Mouse (Mus musculus): ENCODE measurements around the gene Map3k1. TPM values are rescaled to one million over a fixed set of nuclear protein-coding genes. Genes with fewer than 3 reads are reported as not detected.

Map3k1 gene
- total and polyA plus RNA-seq, 2 experiments from 2014 or later, result 15.3 to 45.3 TPM

DNA sequence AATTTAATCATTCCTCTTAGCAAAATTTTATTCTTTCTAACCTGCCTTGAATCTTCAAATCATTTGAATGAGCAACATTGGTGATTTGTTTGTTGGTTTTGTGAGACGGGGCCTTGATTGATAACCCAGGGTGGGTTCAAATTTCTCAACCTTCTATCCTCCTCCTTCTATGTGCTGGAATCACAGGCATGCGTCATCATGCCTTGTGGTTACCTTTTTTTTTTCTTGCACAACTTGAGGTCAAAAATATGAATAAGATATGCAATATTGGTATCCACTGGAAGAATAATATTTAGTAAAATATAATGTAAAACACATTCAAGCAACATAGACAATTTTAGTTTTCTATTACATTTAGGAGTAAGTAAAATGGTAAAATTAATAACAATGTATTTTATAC lies 3.9 kb upstream of the Map3k1 start:
- WGBS, result 93% methylated on average over 2 of the region's 2 CpGs
- no peak overlapping the region for H3K9ac ChIP-seq (replicated peaks; ENCODE audit: low read length)
- H3K4me2 ChIP-seq (ENCODE audit: low read depth, low read length), result no peak overlapping the region
- H3K36me3 ChIP-seq (ENCODE audit: insufficient read depth, low read length), result no peaks in the 10 kb centered on the region
- no peak overlapping the region for H3K27ac ChIP-seq
- H3K9me3 ChIP-seq (ENCODE audit: low read length), result no peaks in the 10 kb centered on the region
- DNase-seq (ENCODE audit: low spot score), result no peak
- H3K4me1 ChIP-seq (ENCODE audit: insufficient read depth, low read length), result no peaks in the 10 kb centered on the region
- no peak for ATAC-seq
- no peaks in the 10 kb centered on the region for H3K27me3 ChIP-seq (ENCODE audit: insufficient read depth, low read length)
- TF ChIP-seq CTCF (IDR thresholded peaks at IDR 0.05; ENCODE audit: low read depth), result no peak
- no peak overlapping the region for H3K4me3 ChIP-seq (ENCODE audit: low read length)

GRCm38 (mm10) chr13:111810998-111811628 lies 2.3 kb upstream of the Map3k1 start:
- 87% methylated on average over 13 of the region's 13 CpGs for WGBS
- Histone ChIP-seq H3K27me3 (ENCODE audit: insufficient read depth, low read length) (no peaks in the 10 kb centered on the region), H3K4me2 (ENCODE audit: low read depth, low read length) (no peak overlapping the region), H3K36me3 (ENCODE audit: insufficient read depth, low read length) (no peaks in the 10 kb centered on the region), H3K9ac (replicated peaks; ENCODE audit: low read length) (no peak overlapping the region), H3K4me1 (ENCODE audit: insufficient read depth, low read length) (no peaks in the 10 kb centered on the region), H3K9me3 (ENCODE audit: low read length) (no peaks in the 10 kb centered on the region), H3K27ac (no peak overlapping the region), H3K4me3 (ENCODE audit: low read length) (no peak overlapping the region)
- ATAC-seq (no peak), DNase-seq (ENCODE audit: low spot score) (no peak)
- TF ChIP-seq CTCF (IDR thresholded peaks at IDR 0.05; ENCODE audit: low read depth), result no peak

GRCm38 (mm10) chr13:111809466-111810228 lies 854 bp upstream of the Map3k1 start:
- H3K4me1 ChIP-seq (ENCODE audit: insufficient read depth, low read length), result 0 out of 2 replicates have a peak, but pooled peaks cover 3% of the 10 kb centered on the region
- TF ChIP-seq CTCF (IDR thresholded peaks at IDR 0.05; ENCODE audit: low read depth), result no peak
- peak overlapping the region; percentile 98 for H3K27ac ChIP-seq
- ATAC-seq (peak; percentile 81), DNase-seq (ENCODE audit: low spot score) (peak; percentile 85)
- WGBS, result 2% methylated on average over 29 of the region's 29 CpGs
- no peaks in the 10 kb centered on the region for H3K36me3 ChIP-seq (ENCODE audit: insufficient read depth, low read length)
- no peaks in the 10 kb centered on the region for H3K9me3 ChIP-seq (ENCODE audit: low read length)
- peak overlapping the region; percentile 97 for H3K9ac ChIP-seq (replicated peaks; ENCODE audit: low read length)
- peak overlapping the region; percentile 94 for H3K4me3 ChIP-seq (ENCODE audit: low read length)
- peak overlapping the region; percentile 90 for H3K4me2 ChIP-seq (ENCODE audit: low read depth, low read length)
- H3K27me3 ChIP-seq (ENCODE audit: insufficient read depth, low read length), result no peaks in the 10 kb centered on the region

- no peaks in the 10 kb centered on the region for H3K36me3 ChIP-seq (ENCODE audit: insufficient read depth, low read length)
- peak; percentile 56 for ATAC-seq
- peak overlapping the region; percentile 97 for H3K9ac ChIP-seq (replicated peaks; ENCODE audit: low read length)
- peak; percentile 42 for DNase-seq (ENCODE audit: low spot score)
- H3K27ac ChIP-seq, result peak overlapping the region; percentile 98
- no peak for TF ChIP-seq CTCF (IDR thresholded peaks at IDR 0.05; ENCODE audit: low read depth)
- peak overlapping the region; percentile 94 for H3K4me3 ChIP-seq (ENCODE audit: low read length)
- H3K4me1 ChIP-seq (ENCODE audit: insufficient read depth, low read length), result 0 out of 2 replicates have a peak, but pooled peaks cover 6% of the 10 kb centered on the region
- H3K9me3 ChIP-seq (ENCODE audit: low read length), result no peaks in the 10 kb centered on the region
- H3K4me2 ChIP-seq (ENCODE audit: low read depth, low read length), result peak overlapping the region; percentile 90
- no peaks in the 10 kb centered on the region for H3K27me3 ChIP-seq (ENCODE audit: insufficient read depth, low read length)
- WGBS, result 1% methylated on average over 29 of the region's 38 CpGs
Measured at GRCm38 (mm10) chr13:111808387-111808636, 481 bp downstream of the Map3k1 start.

- peak; percentile 37 for DNase-seq (ENCODE audit: low spot score)
Measured at GRCm38 (mm10) chr13:111807596-111808386, 1.0 kb downstream of the Map3k1 start.

GRCm38 (mm10) chr13:111807105-111807595 lies 1.6 kb downstream of the Map3k1 start:
- no peaks in the 10 kb centered on the region for H3K36me3 ChIP-seq (ENCODE audit: insufficient read depth, low read length)
- H3K27ac ChIP-seq, result peak overlapping the region; percentile 98
- under 1% methylated on average over 11 of the region's 11 CpGs for WGBS
- TF ChIP-seq CTCF (IDR thresholded peaks at IDR 0.05; ENCODE audit: low read depth), result 0 out of 2 replicates have a peak, but pooled peaks have one; percentile 5
- H3K27me3 ChIP-seq (ENCODE audit: insufficient read depth, low read length), result no peaks in the 10 kb centered on the region
- H3K4me2 ChIP-seq (ENCODE audit: low read depth, low read length), result peak overlapping the region; percentile 90
- DNase-seq (ENCODE audit: low spot score) (peak; percentile 51), ATAC-seq (no peak)
- H3K9ac ChIP-seq (replicated peaks; ENCODE audit: low read length), result peak overlapping the region; percentile 97
- 0 out of 2 replicates have a peak, but pooled peaks cover 6% of the 10 kb centered on the region for H3K4me1 ChIP-seq (ENCODE audit: insufficient read depth, low read length)
- H3K4me3 ChIP-seq (ENCODE audit: low read length), result peak overlapping the region; percentile 94
- H3K9me3 ChIP-seq (ENCODE audit: low read length), result no peaks in the 10 kb centered on the region

More at GRCm38 (mm10) chr13:111807596-111808386, 1.0 kb downstream of the Map3k1 start:
- ATAC-seq, result no peak; the same call in 1 of the 2 replicates
- Histone ChIP-seq H3K4me2 (ENCODE audit: low read depth, low read length) (peak overlapping the region; percentile 90), H3K36me3 (ENCODE audit: insufficient read depth, low read length) (no peaks in the 10 kb centered on the region), H3K9me3 (ENCODE audit: low read length) (no peaks in the 10 kb centered on the region), H3K4me3 (ENCODE audit: low read length) (peak overlapping the region; percentile 94), H3K27me3 (ENCODE audit: insufficient read depth, low read length) (no peaks in the 10 kb centered on the region), H3K27ac (peak overlapping the region; percentile 98), H3K4me1 (ENCODE audit: insufficient read depth, low read length) (0 out of 2 replicates have a peak, but pooled peaks cover 6% of the 10 kb centered on the region), H3K9ac (replicated peaks; ENCODE audit: low read length) (peak overlapping the region; percentile 97)
- 2% methylated on average over 47 of the region's 79 CpGs for WGBS
- TF ChIP-seq CTCF (IDR thresholded peaks at IDR 0.05; ENCODE audit: low read depth), result 0 out of 2 replicates have a peak, but pooled peaks have one; percentile 3

Data from hindbrain, postnatal 0 days (tissue).